Comparison of ENCODE assay signal across 16 mouse cellular contexts in genomic region chr10:78005791-78006438, GRCm38 (mm10). TPM values are rescaled to one million over a fixed set of nuclear protein-coding genes. Genes with fewer than 3 reads are reported as not detected.
DNase-seq lines count a peak whose midpoint lies in the region; ATAC-seq and TF ChIP-seq lines count a peak whose summit lies in the region.
"Had no signal": no experiment of that assay in that cellular context is flagged by ENCODE, and none has a peak within 500 bp of the region (broad histone marks: within the 10 kb centered on the region; RNA-seq: fewer than 3 reads in every experiment).

No protein-coding gene starts in this region.

- ATAC-seq in forebrain, postnatal 0 days = no peak
- ATAC-seq in kidney, embryonic 15.5 days (replicated peaks; ENCODE audit: low FRiP score) = no peak
- ATAC-seq in limb, embryonic 15.5 days (ENCODE audit: insufficient number of reproducible peaks, low FRiP score, low TSS enrichment, low read depth) = no peak

- H3K4me3 ChIP-seq in forebrain, embryonic 10.5 days = no peak overlapping the region
- no peak overlapping the region for H3K4me3 ChIP-seq in forebrain, postnatal 0 days (ENCODE audit: low read depth, low read length)
- no peak overlapping the region for H3K4me3 ChIP-seq in kidney, embryonic 15.5 days (replicated peaks)
- H3K4me3 ChIP-seq in limb, embryonic 15.5 days = no peak overlapping the region
- H3K4me3 ChIP-seq: gastrocnemius, adult 2 months had no signal

- 87% methylated on average over 4 of the region's 4 CpGs for WGBS in forebrain, embryonic 10.5 days
- 92% methylated on average over 4 of the region's 4 CpGs for WGBS in forebrain, postnatal 0 days
- WGBS in kidney, embryonic 15.5 days = 69% methylated on average over 4 of the region's 4 CpGs
- 81% methylated on average over 4 of the region's 4 CpGs for WGBS in limb, embryonic 15.5 days

- no peaks in the 10 kb centered on the region for H3K9me3 ChIP-seq in forebrain, embryonic 10.5 days
- H3K9me3 ChIP-seq in forebrain, postnatal 0 days (ENCODE audit: low read length) = no peaks in the 10 kb centered on the region
- no peaks in the 10 kb centered on the region for H3K9me3 ChIP-seq in kidney, embryonic 15.5 days (replicated peaks)
- no peaks in the 10 kb centered on the region for H3K9me3 ChIP-seq in limb, embryonic 15.5 days

- H3K4me1 ChIP-seq in forebrain, embryonic 10.5 days = peaks cover 60% of the 10 kb centered on the region
- peaks cover 16% of the 10 kb centered on the region for H3K4me1 ChIP-seq in forebrain, postnatal 0 days (ENCODE audit: insufficient read depth)
- H3K4me1 ChIP-seq in kidney, embryonic 15.5 days = peaks cover 43% of the 10 kb centered on the region
- H3K4me1 ChIP-seq in limb, embryonic 15.5 days = peaks cover 39% of the 10 kb centered on the region

- H3K27ac ChIP-seq in forebrain, embryonic 10.5 days = peak overlapping the region; percentile 99
- H3K27ac ChIP-seq in forebrain, postnatal 0 days (ENCODE audit: low read depth, low read length) = no peak overlapping the region
- H3K27ac ChIP-seq in kidney, embryonic 15.5 days = no peak overlapping the region
- no peak overlapping the region for H3K27ac ChIP-seq in limb, embryonic 15.5 days
- H3K27ac ChIP-seq: gastrocnemius, adult 2 months had no signal

- DNase-seq in forebrain, embryonic 10.5 days (ENCODE audit: extremely low spot score, low spot score) = no peak
- DNase-seq in forebrain, postnatal 0 days = no peak
- DNase-seq in kidney, adult 11 months = peak; percentile 53
- peak; percentile 75 for DNase-seq in brain, adult 2 months (ENCODE audit: low read depth, low spot score)
- no peak for DNase-seq in retina, postnatal 1 day
- no peak for DNase-seq in adrenal gland, adult (ENCODE audit: inconsistent age in 2 of 2, low spot score in 1 of 2)
- DNase-seq: adrenal gland, adult 2 months; gastrocnemius, adult 2 months; heart, postnatal 4 days; thymus, postnatal 4 days had no signal

- no peak overlapping the region for H3K4me2 ChIP-seq in forebrain, postnatal 0 days (ENCODE audit: low read depth)
- no peak overlapping the region for H3K4me2 ChIP-seq in kidney, embryonic 15.5 days
- H3K4me2 ChIP-seq in limb, embryonic 15.5 days = no peak overlapping the region

- no peak for TF ChIP-seq CTCF in forebrain, postnatal 0 days (IDR thresholded peaks at IDR 0.05; ENCODE audit: low read depth)

- H3K27me3 ChIP-seq in forebrain, embryonic 10.5 days (ENCODE audit: poor library complexity, severe bottlenecking) = no peaks in the 10 kb centered on the region
- H3K27me3 ChIP-seq in forebrain, postnatal 0 days (ENCODE audit: insufficient read depth, low read length) = no peaks in the 10 kb centered on the region
- H3K27me3 ChIP-seq in kidney, embryonic 15.5 days = no peaks in the 10 kb centered on the region
- no peaks in the 10 kb centered on the region for H3K27me3 ChIP-seq in limb, embryonic 15.5 days

- H3K36me3 ChIP-seq in forebrain, embryonic 10.5 days (replicated peaks) = peaks cover 66% of the 10 kb centered on the region
- H3K36me3 ChIP-seq in forebrain, postnatal 0 days (ENCODE audit: insufficient read depth) = peaks cover 17% of the 10 kb centered on the region
- H3K36me3 ChIP-seq in kidney, embryonic 15.5 days = peaks cover 39% of the 10 kb centered on the region
- peaks cover 34% of the 10 kb centered on the region for H3K36me3 ChIP-seq in limb, embryonic 15.5 days

- no peak overlapping the region for H3K9ac ChIP-seq in forebrain, postnatal 0 days
- no peak overlapping the region for H3K9ac ChIP-seq in kidney, embryonic 15.5 days
- H3K9ac ChIP-seq in limb, embryonic 15.5 days = 0 out of 2 replicates have a peak overlapping the region, but pooled peaks have one; percentile 4

RNA-seq across cellular contexts. Expression of gene Pfkl, which starts 4.0 kb away (rescaled TPM):
- 262 and 282 TPM in 2 replicates for polyA plus RNA-seq in forebrain, embryonic 10.5 days (2016; fragmentation: Nextera tagmentation; extraction: Ambion mirVana)
- 85.6 and 112 TPM in 2 replicates for total RNA-seq in forebrain, postnatal 0 days (2014; rRNA removed)
- 57.3 and 72.9 TPM in 2 replicates for polyA plus RNA-seq in forebrain, postnatal 0 days (2015; fragmentation: Nextera tagmentation; extraction: Ambion mirVana)
- 149 and 164 TPM in 2 replicates for polyA plus RNA-seq in kidney, embryonic 15.5 days (2015; fragmentation: Nextera tagmentation; extraction: Ambion mirVana)
- 164 and 168 TPM in 2 replicates for polyA plus RNA-seq in limb, embryonic 15.5 days (2015; fragmentation: Nextera tagmentation; extraction: Ambion mirVana)

RNA-seq across cellular contexts. Expression of gene 1810043G02Rik, which starts 27.6 kb away (rescaled TPM):
- 33.9 and 37.4 TPM in 2 replicates for polyA plus RNA-seq in forebrain, embryonic 10.5 days (2016; fragmentation: Nextera tagmentation; extraction: Ambion mirVana)
- total RNA-seq in forebrain, postnatal 0 days (2014; rRNA removed) = 46.5 and 50.4 TPM in 2 replicates
- polyA plus RNA-seq in forebrain, postnatal 0 days (2015; fragmentation: Nextera tagmentation; extraction: Ambion mirVana) = 54.5 and 56.8 TPM in 2 replicates
- 29.5 and 32.1 TPM in 2 replicates for polyA plus RNA-seq in kidney, embryonic 15.5 days (2015; fragmentation: Nextera tagmentation; extraction: Ambion mirVana)
- 23.7 and 24.2 TPM in 2 replicates for polyA plus RNA-seq in limb, embryonic 15.5 days (2015; fragmentation: Nextera tagmentation; extraction: Ambion mirVana)

RNA-seq across cellular contexts. Expression of gene Trpm2, which starts 35.6 kb away (rescaled TPM):
- 0.53 and 0.57 TPM in 2 replicates for polyA plus RNA-seq in forebrain, embryonic 10.5 days (2016; fragmentation: Nextera tagmentation; extraction: Ambion mirVana)
- 5.5 and 8.7 TPM in 2 replicates for total RNA-seq in forebrain, postnatal 0 days (2014; rRNA removed)
- 2.4 and 4.5 TPM in 2 replicates for polyA plus RNA-seq in forebrain, postnatal 0 days (2015; fragmentation: Nextera tagmentation; extraction: Ambion mirVana)
- polyA plus RNA-seq in kidney, embryonic 15.5 days (2015; fragmentation: Nextera tagmentation; extraction: Ambion mirVana) = 0.32 and 0.97 TPM in 2 replicates
- polyA plus RNA-seq in limb, embryonic 15.5 days (2015; fragmentation: Nextera tagmentation; extraction: Ambion mirVana) = 0.50 and 0.51 TPM in 2 replicates

RNA-seq across cellular contexts. Expression of gene Dnmt3l, which starts 35.8 kb away (rescaled TPM):
- polyA plus RNA-seq in forebrain, embryonic 10.5 days (2016; fragmentation: Nextera tagmentation; extraction: Ambion mirVana) = not detected in 2 replicates
- not detected in 2 replicates for total RNA-seq in forebrain, postnatal 0 days (2014; rRNA removed)
- not detected in 2 replicates for polyA plus RNA-seq in forebrain, postnatal 0 days (2015; fragmentation: Nextera tagmentation; extraction: Ambion mirVana)
- 0.68 and 1.1 TPM in 2 replicates for polyA plus RNA-seq in kidney, embryonic 15.5 days (2015; fragmentation: Nextera tagmentation; extraction: Ambion mirVana)
- polyA plus RNA-seq in limb, embryonic 15.5 days (2015; fragmentation: Nextera tagmentation; extraction: Ambion mirVana) = 0.58 TPM in 2 replicates
- total RNA-seq: gastrocnemius, adult 2 months; heart, postnatal 4 days; layer of hippocampus, postnatal 10 days; liver, adult 2 months; MEL had no signal
- polyA plus RNA-seq: liver, adult 2 months; neural tube, embryonic 14.5 days had no signal

RNA-seq across cellular contexts. Expression of gene Aire, which starts 37.5 kb away (rescaled TPM):
- 0.28 and 0.33 TPM in 2 replicates for polyA plus RNA-seq in forebrain, embryonic 10.5 days (2016; fragmentation: Nextera tagmentation; extraction: Ambion mirVana)
- total RNA-seq in forebrain, postnatal 0 days (2014; rRNA removed) = 0.15 TPM in 1 of 2 replicates, not detected in the other
- 0.14 and 0.29 TPM in 2 replicates for polyA plus RNA-seq in forebrain, postnatal 0 days (2015; fragmentation: Nextera tagmentation; extraction: Ambion mirVana)
- polyA plus RNA-seq in kidney, embryonic 15.5 days (2015; fragmentation: Nextera tagmentation; extraction: Ambion mirVana) = 1.6 TPM in 2 replicates
- 0.28 and 0.29 TPM in 2 replicates for polyA plus RNA-seq in limb, embryonic 15.5 days (2015; fragmentation: Nextera tagmentation; extraction: Ambion mirVana)
- total RNA-seq: adrenal gland, adult 2 months; gastrocnemius, adult 2 months; heart, postnatal 4 days; liver, adult 2 months; MEL had no signal
- polyA plus RNA-seq: liver, adult 2 months had no signal

Comparison
In these comparisons a context has a peak if more than half of its experiments do, and no peak if none do; other contexts are left out.
1. DNase-seq: peak in kidney, adult 11 months (single experiment) and brain, adult 2 months (single experiment); none in forebrain, embryonic 10.5 days (single experiment), forebrain, postnatal 0 days (single experiment), retina, postnatal 1 day (single experiment) and adrenal gland, adult (0 of 2).